Mouse (Mus musculus) gastrocnemius, postnatal 14 days (tissue): ENCODE data around the gene Pstpip1. TPM values are rescaled to one million over a fixed set of nuclear protein-coding genes. Genes with fewer than 3 reads are reported as not detected.

Source experiments
- DNase-seq: peaks from one replicate; pipeline ENCODE4 v3.0.0; 2021; ENCODE audit warnings: mixed read lengths
- intact Hi-C: fragments of 180-260 bp; cut with DNase I; formaldehyde crosslinking; loops from one replicate; pipeline ENCODE4 v1.15.1; 2025; ENCODE audit warnings: low total_unique reads
- long read RNA-seq, 2 experiments: library from polyadenylated mRNA; stranded (forward); transcript quantifications; one replicate each; pipeline ENCODE4 v2.0.0; 2021
- total RNA-seq, 2 experiments: library from RNA; stranded (reverse); gene quantifications; 2 replicates each; pipeline ENCODE4 v1.2.3; 2021

Gene Pstpip1
- total RNA-seq = 1 to 10 TPM; 1.3 to 1.8 TPM
- long read RNA-seq, experiment 1, partial matches to known transcripts = 0 of 1 reads
- long read RNA-seq, experiment 1, other reads (novel, unspliced or antisense) = 0 of 1 reads
- long read RNA-seq, experiment 2, partial matches to known transcripts = 0 of 1 reads
- long read RNA-seq, experiment 2, other reads (novel, unspliced or antisense) = 0 of 1 reads

DNA sequence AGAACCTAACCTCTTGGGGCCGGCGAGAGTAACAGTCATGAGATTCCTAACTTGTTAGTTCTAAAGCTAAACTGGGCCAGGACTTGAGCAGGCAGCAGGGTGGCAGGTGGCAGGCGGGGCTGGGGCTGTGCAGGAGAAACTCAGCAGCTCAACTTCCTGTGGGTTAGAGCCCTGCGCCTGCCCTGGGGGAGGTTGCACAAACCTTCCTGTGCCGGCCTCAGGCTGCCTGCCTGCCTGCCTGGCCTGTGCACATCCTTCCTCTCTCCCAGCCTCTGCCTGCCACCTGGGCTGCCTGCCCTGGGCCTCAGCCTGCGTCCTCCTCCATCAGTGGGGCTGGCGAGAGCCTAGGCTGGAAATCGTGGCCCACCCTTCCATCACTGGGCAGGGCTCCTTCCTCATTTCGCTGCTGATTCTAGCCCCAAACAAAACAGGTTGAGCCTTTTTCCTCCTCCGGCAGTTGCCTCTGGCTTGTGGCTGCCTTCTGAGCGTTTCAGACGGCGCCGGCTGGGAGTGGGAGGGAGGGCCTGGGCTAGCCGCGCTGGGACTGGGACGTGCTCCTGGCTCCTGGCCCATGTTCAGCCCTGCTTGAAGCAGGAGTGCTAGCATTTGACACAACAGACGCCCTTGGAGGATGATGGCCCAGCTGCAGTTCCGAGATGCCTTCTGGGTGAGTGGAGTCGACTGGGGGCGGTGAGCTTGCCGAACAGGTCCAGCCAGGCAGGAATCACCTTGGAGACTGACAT is at the start of gene Pstpip1:
Gene Pstpip1 (plus strand): TSS at position 185 of the 743 bp plus-strand sequence.
- intact Hi-C loops = no loop called here

DNA sequence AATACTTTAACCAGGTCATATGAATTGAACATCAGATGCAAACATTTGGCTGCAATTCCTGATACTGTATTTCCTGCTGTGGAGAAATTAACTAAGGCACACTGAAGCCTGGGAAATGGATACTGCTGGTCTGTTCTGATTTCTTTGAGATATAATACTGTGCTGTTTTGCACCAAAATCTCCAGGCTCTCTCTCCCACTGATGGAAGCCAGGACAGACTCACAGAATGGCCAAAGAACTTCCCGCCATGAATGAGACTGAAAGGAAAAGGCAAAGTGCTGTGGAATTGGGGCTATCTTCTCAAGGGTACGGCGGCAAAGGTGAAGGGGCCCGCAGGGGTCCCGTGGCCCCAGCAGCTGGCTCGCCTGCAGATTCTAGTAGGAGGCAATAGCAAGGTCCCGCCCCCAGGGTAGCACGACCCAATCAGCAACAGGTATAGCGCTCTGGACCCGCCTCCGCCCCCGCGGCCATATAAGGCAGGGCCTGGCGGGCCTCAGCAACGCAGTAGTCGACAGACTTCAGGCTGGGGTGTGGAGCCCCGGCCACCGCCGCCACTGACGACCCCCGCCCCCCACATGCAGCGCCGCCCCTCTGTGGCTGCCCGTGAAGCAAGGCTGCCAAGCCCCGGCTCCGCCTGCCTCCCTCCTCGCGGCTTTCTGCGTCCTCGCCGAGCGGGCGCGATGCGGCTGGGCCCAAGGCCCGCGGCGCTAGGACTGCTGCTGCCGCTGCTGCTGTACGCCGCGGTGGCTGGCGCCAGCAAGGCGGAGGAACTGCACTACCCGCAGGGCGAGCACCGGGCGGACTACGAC is 48.2 kb upstream of the Pstpip1 start, which contains the start of gene Rcn2:
Gene Rcn2 (plus strand): TSS at position 474 of the 809 bp plus-strand sequence.
- intact Hi-C loops = no loop called here
- peak; percentile 93 for DNase-seq

More for the DNA sequence above, at the start of gene Pstpip1:
- DNase-seq = peak; percentile 89

DNA sequence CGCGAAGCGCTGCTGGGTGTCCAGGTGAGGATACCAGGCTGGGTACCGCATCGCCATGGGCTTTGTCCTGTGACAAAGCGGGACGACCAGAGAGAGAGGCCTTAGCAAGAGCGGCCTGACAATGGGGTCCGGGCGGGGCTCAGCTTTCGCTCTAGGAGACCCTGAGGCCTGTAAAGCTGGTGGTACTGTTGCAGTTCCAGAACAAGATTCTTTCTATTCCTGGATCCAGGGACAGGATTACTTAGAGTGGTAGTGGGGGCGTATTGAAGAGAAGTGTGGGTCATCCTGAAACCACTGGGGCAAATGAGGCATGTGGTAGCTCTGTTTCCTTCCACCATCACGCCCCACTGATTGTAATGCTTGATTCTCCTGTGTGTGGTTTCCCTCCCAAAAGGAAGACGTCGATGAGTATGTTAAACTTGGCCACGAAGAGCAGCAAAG is 47.6 kb upstream of the Pstpip1 start:
- intact Hi-C loops = no loop called here

DNA sequence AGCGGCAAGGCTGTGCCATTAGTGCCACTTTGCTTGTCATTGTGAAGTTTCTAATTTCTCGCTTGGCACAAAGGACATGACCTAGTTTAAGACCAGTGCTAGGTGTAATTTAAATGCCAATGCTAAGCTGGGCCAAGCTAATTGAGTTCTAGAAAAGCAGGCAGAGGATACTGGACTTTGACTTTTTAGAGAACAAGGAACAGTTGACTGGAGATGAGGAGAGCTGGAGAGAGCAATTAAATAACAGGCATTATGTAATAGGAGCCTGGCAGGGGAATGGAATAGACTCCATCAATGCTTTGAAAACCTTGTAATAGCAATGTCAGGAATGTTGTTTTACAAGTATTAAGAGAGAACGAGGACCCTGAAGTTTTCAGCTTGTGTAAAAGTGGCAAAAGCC is 36.0 kb upstream of the Pstpip1 start:
- intact Hi-C loops = no loop called here
- no peak for DNase-seq

More for the DNA sequence above, 47.6 kb upstream of the Pstpip1 start:
- no peak for DNase-seq

DNA sequence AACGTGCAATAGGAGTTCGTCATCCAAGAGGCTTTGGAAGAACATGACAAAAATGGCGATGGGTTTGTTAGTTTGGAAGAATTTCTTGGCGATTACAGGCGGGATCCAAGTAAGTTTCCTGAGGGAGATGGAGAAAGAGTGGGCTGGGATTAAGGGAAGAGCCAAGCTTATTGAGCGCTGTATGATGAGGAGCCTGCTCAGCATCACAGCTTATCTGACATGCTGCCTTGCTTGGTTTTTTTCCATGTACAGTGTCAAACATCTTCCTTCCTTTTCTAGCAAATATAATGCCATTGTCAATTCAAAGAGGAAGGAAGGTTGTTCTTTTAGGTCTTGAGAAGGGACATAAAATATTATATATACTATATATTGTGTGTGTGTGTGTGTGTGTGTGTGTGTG is 33.6 kb upstream of the Pstpip1 start:
- intact Hi-C loops = no loop called here
- no peak for DNase-seq

DNA sequence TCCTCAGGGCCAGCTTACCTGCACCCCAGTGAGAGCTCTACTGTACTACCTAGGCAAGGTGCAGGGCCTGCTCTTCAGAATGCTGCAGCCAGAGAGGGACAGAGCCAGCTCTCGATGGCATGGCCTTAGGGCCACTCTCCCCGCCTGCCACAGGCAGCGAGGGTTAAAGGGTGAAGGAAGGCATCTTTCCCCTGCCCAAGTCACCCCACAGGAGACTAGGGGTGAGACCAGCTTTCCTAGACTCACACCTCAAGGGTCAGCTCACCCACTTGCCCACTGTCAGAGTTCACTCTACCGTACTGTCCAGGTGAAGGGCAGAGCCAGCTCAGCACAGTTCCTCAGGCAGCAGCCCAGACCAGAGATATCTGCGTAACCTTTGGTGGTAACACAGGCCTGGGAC is 27.4 kb upstream of the Pstpip1 start:
- intact Hi-C loops = no loop called here
- no peak for DNase-seq

DNA sequence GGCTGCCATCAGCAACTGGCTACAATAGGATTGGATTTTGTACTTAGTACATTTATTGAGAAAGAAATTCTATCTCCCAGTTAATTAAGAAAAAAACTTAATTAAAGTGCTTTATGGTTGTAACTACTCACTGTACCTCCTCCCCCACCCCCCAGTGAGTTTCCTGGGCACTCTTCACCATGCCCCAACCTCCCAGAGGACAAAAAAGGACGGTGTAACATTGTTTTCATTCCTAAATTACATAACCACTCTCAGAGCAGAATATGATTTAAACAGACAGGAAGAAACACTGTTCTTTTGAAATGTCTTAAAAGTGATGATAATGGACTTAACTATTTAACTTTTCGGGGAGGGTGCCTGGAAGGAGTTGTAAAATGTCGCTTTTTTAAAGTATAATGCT is 24.8 kb upstream of the Pstpip1 start:
- intact Hi-C loops = no loop called here
- DNase-seq = no peak

DNA sequence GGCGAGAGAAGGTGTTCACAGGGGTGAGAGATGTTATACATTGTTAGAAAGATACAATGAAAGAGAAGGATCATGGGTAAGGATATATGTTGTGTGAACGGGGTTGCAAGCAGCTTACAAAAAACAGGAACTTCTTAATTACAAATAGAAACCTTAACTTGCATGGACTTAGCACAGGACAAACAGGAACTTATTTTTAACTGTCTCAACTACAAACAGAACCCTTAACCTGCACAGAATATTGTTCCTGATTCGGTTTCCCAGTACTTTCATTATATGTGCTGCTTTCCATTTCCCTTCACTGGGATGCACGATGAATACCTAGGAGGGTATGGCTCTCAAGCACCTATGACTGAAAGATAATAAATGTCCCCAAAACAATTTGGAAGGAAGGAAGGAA is 21.8 kb upstream of the Pstpip1 start:
- DNase-seq = no peak
- intact Hi-C loops = no loop called here

DNA sequence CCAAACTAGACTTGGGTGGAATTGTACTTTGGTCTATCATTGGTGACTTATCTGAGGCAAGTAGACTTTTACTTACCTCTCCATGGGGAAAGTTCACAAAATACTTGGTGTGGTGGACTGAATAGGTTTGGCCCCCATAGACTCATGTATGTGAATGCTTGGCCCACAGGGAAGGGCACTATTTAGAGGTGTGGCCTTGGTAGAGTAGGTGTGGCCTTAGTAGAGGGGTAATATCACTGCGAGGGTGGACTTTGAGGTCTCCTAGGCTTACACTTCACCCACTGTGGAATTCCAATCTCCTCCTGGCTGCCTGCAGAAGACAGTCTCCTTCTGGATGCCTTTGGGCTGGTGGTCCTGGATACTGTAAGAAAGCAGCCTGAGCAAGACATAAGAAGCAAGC is 21.1 kb upstream of the Pstpip1 start:
- intact Hi-C loops = no loop called here
- DNase-seq = no peak

DNA sequence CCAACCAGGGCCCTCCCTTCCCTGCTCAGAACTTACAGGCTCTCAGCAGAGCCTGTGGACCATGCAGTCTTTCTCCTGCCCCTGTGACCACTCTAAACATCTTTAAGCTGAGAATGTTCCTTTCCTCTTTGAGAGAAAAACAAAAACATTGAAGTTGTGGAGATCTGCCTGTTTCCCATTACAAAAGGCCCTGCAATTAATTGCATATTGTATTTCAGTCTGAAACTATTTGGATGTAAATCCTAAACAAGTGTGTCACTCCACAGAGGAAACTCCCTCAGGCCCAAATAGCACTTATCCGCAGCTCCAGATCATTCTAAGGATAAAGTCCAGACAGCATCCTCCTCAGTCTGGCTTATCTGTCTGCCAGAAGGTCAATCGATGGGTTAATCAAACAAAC is 16.9 kb upstream of the Pstpip1 start:
- no peak for DNase-seq
- intact Hi-C loops = no loop called here

DNA sequence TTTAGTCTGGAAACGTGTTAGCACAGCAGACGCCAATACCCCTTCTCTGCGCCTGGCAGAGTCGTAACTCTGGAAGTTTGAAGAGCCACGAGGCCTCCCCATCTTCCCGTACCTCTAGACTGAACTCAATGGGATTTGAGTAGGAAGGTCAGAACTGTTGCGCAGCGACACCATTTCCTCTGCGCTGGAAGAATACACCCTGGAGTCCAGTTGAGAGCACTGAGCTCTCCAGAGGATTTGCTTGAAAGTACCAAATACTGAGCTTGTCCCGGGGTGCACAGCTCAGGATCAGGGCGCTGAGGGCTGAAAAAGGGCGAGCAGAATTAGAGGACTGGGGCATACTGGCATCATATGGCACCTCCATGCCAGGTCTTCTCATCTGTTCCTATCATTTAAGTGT is 14.9 kb upstream of the Pstpip1 start:
- intact Hi-C loops = no loop called here
- no peak for DNase-seq

DNA sequence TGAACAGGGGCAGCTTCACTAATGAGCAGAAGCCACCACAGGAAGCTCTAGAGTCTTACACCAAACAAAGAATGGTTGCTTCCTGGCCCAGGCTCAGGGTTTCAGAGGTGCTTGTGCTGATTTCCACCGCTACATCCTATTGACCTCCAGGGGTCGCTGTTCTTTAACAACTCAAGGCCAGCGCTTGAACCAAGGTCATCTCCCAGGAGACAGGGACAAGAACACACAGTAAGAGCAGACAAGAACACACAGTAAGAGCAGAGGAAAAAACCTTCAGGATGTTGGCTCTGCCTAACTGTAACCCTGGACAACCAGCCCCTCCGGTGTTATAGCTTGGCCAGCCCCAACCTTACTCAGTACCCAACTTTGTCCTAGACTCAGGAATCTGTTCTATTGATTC is 14.5 kb upstream of the Pstpip1 start:
- intact Hi-C loops = no loop called here
- DNase-seq = peak; percentile 66

DNA sequence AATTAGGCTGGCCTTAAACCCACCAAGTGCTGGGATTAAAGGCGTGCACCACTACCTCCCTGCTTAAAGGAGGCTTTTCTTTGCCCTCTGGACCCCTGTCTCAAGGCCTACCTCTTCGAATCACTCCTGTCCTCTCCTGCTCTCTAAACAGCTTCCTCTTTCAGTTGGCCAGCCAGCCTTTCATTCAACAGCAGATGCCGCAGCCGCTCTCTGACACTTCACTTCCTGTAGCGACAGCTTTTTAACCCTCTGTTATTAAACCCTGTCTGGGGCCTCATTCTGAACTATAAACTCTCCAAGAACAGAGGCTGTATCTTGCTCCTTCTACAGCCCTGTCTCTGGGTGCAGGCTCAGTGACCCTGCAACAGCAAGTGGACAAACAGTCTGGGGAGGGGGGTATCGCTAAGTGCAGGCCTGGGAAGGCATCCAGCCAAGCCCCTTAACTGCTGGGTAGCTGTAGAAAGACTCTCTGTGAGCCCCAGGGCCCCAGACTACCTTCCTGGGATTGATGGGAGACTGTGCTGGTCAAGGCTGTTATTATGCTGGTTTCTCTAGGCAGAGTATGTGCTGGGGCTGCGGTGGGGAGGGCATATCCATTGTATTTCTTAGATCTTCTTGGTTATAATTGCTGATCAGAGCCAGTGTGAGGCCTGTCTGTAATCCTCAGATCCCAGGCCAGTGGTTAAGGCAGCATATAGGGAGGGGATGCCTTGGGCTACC is 13.7 kb upstream of the Pstpip1 start:
- intact Hi-C loops = no loop called here
- DNase-seq = peak; percentile 30

DNA sequence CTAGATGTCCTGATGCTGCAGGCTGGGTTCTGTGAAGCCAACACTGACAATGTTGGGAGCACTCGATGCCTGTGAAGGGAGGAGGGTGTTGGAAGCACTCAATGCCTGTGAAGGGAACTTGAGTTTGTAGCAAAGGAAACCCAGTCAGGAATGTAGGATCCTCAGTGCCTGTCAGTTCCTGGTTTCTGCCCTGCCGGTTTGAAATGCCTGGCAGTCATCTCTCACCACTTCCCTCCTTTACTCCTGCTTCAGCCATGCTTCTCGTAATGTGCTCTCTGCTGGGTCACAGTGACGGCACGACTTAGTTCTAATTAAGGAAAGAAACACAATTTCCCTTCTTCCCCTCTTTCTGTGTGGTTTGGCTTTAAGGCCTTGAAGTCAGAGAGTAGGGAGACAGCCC is 10.2 kb upstream of the Pstpip1 start:
- intact Hi-C loops = no loop called here
- no peak for DNase-seq

DNA sequence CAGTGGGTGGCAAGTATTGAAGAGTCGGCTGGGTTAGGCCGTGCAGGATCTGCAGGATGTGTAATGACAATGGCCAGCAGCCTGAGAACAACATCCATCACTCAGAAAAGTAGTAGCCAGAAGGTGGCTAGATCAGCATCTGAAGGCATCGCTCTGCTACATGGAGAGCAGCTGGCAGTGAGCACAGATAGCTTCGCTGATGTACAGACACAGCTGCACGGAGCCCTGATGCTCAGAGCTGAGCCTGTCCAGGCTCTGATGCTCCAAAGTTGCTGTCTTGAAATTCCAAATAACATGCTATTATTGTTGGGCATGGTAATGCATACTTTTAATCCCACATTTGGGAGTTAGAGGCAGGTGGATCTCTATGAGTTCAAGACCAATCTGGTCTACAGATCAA is 3.2 kb upstream of the Pstpip1 start:
- intact Hi-C loops = no loop called here

DNA sequence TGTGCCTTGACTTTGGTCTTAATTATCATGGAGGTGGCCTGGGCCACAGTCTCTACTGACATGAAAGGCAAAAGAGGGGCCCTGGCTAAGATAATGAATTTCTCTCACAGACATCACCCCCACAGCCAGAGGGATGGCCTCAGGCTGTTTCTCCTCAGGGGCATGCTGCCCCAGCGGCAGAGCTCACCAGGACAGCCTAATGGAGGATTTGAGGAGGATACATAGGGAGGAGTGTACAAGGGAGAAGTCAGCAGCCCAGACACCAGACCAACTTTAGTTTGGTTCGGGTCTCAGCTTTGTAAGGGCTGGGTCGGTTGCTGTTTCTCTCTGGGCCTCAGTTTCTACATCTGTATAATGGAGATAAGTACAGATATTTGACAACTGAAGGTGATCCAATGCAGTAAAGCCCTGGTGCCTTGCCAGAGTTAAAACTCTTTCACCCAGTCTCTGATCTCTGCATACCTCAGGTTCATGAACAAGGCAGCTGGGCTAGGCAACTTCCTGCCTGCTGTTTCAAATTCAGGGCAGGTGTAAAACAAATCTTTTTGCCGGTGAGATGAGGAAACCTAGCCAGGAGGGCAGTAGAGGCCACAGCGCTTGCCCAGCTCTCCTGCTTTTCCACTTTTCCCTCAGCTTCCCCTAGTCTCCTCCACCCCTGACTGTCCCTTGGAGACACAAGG is 924 bp downstream of the Pstpip1 start:
- DNase-seq = no peak
- intact Hi-C loops = no loop called here

More for the DNA sequence above, 3.2 kb upstream of the Pstpip1 start:
- no peak for DNase-seq

DNA sequence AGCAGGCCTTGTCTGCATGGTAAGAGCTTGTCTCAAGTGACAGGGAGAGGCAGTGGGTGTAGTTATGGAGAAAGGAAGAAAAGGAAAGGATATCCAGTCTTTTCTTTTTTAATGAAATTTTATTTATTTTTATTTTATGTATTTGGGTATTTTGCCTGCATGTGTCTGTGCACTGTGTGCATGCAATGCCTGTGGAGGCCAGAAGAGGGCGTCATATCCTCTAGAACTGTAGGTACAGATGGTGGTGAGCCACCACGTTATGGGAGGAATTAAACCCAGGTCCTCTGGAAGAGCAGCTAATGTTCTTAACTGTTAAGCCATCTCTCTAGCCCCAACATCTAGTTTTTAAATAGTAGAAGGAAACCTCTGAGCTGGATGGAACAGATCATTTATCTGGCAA is 2.3 kb downstream of the Pstpip1 start:
- intact Hi-C loops = no loop called here
- no peak for DNase-seq

DNA sequence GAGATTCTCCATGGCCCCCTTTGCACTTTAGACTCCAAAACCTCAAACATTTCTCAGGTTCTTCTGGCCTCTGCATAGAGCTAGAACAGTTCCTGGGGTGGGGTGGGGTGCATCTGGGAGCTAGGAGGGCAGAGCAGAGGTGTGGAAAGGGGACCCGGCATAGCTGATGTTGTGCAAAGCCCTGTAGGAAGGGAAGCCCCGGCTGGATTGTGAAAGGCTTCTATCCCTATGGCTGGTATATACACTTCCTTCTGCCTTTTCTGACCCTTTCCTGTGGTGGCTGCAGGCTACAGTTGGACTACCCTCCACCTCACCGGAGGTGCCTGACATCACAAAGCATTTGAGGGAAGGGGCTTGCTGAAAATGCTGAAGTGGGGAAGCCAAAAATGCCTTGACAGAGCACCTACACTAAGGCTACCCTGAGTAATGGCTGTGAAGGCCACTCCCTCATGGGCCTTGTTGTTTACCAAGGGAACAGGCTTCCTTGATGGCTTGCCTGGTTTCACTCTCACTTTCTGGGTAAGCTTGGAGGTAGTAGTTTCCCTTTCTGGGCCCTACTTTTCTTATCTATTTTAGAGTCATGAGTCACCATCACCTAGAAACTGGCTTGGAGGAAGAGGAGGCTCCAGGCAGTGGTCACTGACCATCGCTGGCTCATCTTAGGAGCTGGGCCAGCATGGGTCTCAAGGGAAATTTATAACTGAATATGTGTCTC is 8.0 kb downstream of the Pstpip1 start:
- intact Hi-C loops = no loop called here

DNA sequence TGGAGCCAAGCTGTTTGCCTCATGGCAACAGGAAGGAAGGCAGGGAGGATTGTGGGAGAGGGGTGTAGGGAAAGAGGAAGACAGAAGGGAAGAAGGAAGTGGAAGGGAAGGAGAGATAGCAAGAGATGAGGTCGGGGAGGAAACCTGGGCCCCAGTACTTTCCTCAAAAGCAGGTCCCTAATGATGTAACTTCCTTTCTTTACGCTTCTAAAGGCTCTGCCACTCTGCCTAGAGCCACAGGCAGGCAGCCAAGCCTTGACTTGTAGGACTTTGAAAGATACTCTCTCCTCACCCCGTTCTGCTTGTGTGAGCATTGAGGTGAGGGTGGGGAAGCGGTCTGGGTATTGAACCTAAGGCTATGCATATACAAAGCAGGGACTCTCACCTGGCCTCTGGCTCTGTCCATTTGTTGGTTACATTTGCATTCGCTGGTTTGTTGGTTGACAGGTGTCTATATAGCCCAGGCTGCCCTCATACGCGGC is 10.3 kb downstream of the Pstpip1 start:
- no peak for DNase-seq
- intact Hi-C loops = no loop called here

More for the DNA sequence above, 8.0 kb downstream of the Pstpip1 start:
- no peak for DNase-seq
